Comparison of ENCODE assay signal across 20 mouse cellular contexts in genomic region chr6:31107360-31107759, GRCm38 (mm10).
DNase-seq lines count a peak whose midpoint lies in the region; ATAC-seq lines count a peak whose summit lies in the region.
"Had no signal": no experiment of that assay in that cellular context is flagged by ENCODE, and none has a peak within 500 bp of the region (broad histone marks: within the 10 kb centered on the region; RNA-seq: fewer than 3 reads in every experiment).

No protein-coding gene starts in this region.

- no peaks in the 10 kb centered on the region for H3K9me3 ChIP-seq in heart, embryonic 15.5 days (replicated peaks)
- no peaks in the 10 kb centered on the region for H3K9me3 ChIP-seq in megakaryocyte, embryonic 14.5 days
- no peaks in the 10 kb centered on the region for H3K9me3 ChIP-seq in midbrain, embryonic 14.5 days (ENCODE audit: control insufficient read depth, low read length)

- 72% methylated on average over 4 of the region's 4 CpGs for WGBS in heart, embryonic 15.5 days
- WGBS in midbrain, embryonic 14.5 days: 86% methylated on average over 4 of the region's 4 CpGs

- H3K4me2 ChIP-seq in heart, embryonic 15.5 days: no peak overlapping the region
- H3K4me2 ChIP-seq in midbrain, embryonic 14.5 days (ENCODE audit: low read length): no peak overlapping the region
- H3K4me2 ChIP-seq: embryonic facial prominence, embryonic 13.5 days; forebrain, embryonic 15.5 days; hindbrain, embryonic 13.5 days; liver, embryonic 12.5 days; lung, embryonic 15.5 days; midbrain, embryonic 12.5 days; neural tube, embryonic 13.5 days had no signal

- no peak for DNase-seq in frontal cortex, postnatal 10 days (ENCODE audit: low spot score in 2 of 2)
- no peak for DNase-seq in heart, postnatal 14 days
- DNase-seq in adipocyte (ENCODE audit: low spot score): no peak
- no peak for DNase-seq in midbrain, embryonic 14.5 days
- DNase-seq: B cell, adult 2 months; cerebellum, postnatal 10 days; kidney, adult 2 months; kidney, postnatal 25 days had no signal

- H3K4me3 ChIP-seq in heart, embryonic 15.5 days: no peak overlapping the region
- peak overlapping the region; percentile 87 for H3K4me3 ChIP-seq in megakaryocyte, embryonic 14.5 days (replicated peaks)
- no peak overlapping the region for H3K4me3 ChIP-seq in midbrain, embryonic 14.5 days (replicated peaks; ENCODE audit: low read depth, low read length)
- H3K4me3 ChIP-seq: embryonic facial prominence, embryonic 13.5 days; forebrain, embryonic 15.5 days; hindbrain, embryonic 13.5 days; liver, embryonic 12.5 days; lung, embryonic 15.5 days; midbrain, embryonic 12.5 days; neural tube, embryonic 13.5 days had no signal

- no peak overlapping the region for H3K9ac ChIP-seq in heart, embryonic 15.5 days
- no peak overlapping the region for H3K9ac ChIP-seq in midbrain, embryonic 14.5 days (replicated peaks; ENCODE audit: low read length)
- H3K9ac ChIP-seq: embryonic facial prominence, embryonic 13.5 days; forebrain, embryonic 15.5 days; hindbrain, embryonic 13.5 days; liver, embryonic 12.5 days; lung, embryonic 15.5 days; midbrain, embryonic 12.5 days; neural tube, embryonic 13.5 days had no signal

- ATAC-seq in frontal cortex, adult (ENCODE audit: low TSS enrichment): peak; percentile 60
- no peak for ATAC-seq in heart, embryonic 15.5 days (replicated peaks; ENCODE audit: insufficient number of reproducible peaks, insufficient read depth, low FRiP score, low read depth)
- no peak for ATAC-seq in megakaryocyte, adult 5-6 weeks (ENCODE audit: poor library complexity, severe bottlenecking)
- no peak for ATAC-seq in midbrain, embryonic 14.5 days (ENCODE audit: low FRiP score, low TSS enrichment)
- ATAC-seq: forebrain, embryonic 15.5 days; inflammation-experienced regulatory T-cells, adult 6 months; liver, embryonic 12.5 days had no signal

- H3K27me3 ChIP-seq in heart, embryonic 15.5 days: no peaks in the 10 kb centered on the region
- H3K27me3 ChIP-seq in megakaryocyte, embryonic 14.5 days (replicated peaks): no peaks in the 10 kb centered on the region
- no peaks in the 10 kb centered on the region for H3K27me3 ChIP-seq in midbrain, embryonic 14.5 days (ENCODE audit: control insufficient read depth, insufficient read depth, low read length)
- H3K27me3 ChIP-seq: embryonic facial prominence, embryonic 13.5 days; forebrain, embryonic 15.5 days; hindbrain, embryonic 13.5 days; liver, embryonic 12.5 days; lung, embryonic 15.5 days; midbrain, embryonic 12.5 days; neural tube, embryonic 13.5 days had no signal

- H3K4me1 ChIP-seq in heart, embryonic 15.5 days (replicated peaks): peaks cover 15% of the 10 kb centered on the region
- H3K4me1 ChIP-seq in megakaryocyte, embryonic 14.5 days: peaks cover 100% of the 10 kb centered on the region
- H3K4me1 ChIP-seq in midbrain, embryonic 14.5 days (ENCODE audit: control insufficient read depth, insufficient read depth, low read length): no peaks in the 10 kb centered on the region
- H3K4me1 ChIP-seq: embryonic facial prominence, embryonic 13.5 days; forebrain, embryonic 15.5 days; hindbrain, embryonic 13.5 days; lung, embryonic 15.5 days had no signal

- peak overlapping the region; percentile 41; the same call in 1 of the 2 replicates for H3K27ac ChIP-seq in heart, embryonic 15.5 days
- no peak overlapping the region for H3K27ac ChIP-seq in midbrain, embryonic 14.5 days (replicated peaks; ENCODE audit: low read depth, low read length)
- H3K27ac ChIP-seq: embryonic facial prominence, embryonic 13.5 days; forebrain, embryonic 15.5 days; hindbrain, embryonic 13.5 days; liver, embryonic 12.5 days; lung, embryonic 15.5 days; midbrain, embryonic 12.5 days; neural tube, embryonic 13.5 days had no signal

- no peaks in the 10 kb centered on the region for H3K36me3 ChIP-seq in heart, embryonic 15.5 days
- peaks cover 86% of the 10 kb centered on the region for H3K36me3 ChIP-seq in megakaryocyte, embryonic 14.5 days (replicated peaks; ENCODE audit: low read length)
- no peaks in the 10 kb centered on the region for H3K36me3 ChIP-seq in midbrain, embryonic 14.5 days (ENCODE audit: control insufficient read depth, insufficient read depth, low read length)
- H3K36me3 ChIP-seq: embryonic facial prominence, embryonic 13.5 days; forebrain, embryonic 15.5 days; hindbrain, embryonic 13.5 days; lung, embryonic 15.5 days; midbrain, embryonic 12.5 days; neural tube, embryonic 13.5 days had no signal

- intact Hi-C loops in heart, postnatal 14 days (cut with DNase I): no loop called here
